20 mouse cellular contexts compared by ENCODE assay signal in the genomic region with DNA sequence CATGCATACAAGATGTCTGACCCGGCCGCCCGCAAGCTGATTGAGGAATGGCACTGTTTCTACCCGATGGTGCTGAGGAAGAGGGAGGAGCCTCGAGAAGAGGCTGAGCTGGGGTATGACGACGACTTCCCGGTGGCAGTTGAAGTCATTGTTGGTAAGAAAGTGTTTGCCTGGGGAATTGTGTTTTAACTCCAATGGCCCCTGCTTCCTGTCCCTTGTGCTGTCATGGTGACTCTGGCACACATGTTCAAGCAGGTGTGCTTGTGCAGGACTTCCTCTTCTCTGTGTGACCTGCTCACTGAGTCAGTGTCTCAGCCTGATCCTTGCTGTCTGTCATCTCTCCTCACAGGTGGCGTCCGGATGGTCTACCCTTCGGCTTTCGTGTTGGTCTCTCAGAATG.
DNase-seq lines count a peak whose midpoint lies in the region; ATAC-seq and TF ChIP-seq lines count a peak whose summit lies in the region.
"Had no signal": no experiment of that assay in that cellular context is flagged by ENCODE, and none has a peak within 500 bp of the region (broad histone marks: within the 10 kb centered on the region; RNA-seq: fewer than 3 reads in every experiment).

No protein-coding gene starts in this region.

- 73% methylated on average over 12 of the region's 12 CpGs for WGBS in lung, embryonic 14.5 days

- no peak for ATAC-seq in lung, embryonic 14.5 days (ENCODE audit: insufficient read depth)
- ATAC-seq in neutrophil, adult 5-6 weeks (ENCODE audit: extremely low read depth, insufficient number of reproducible peaks, low FRiP score, poor library complexity, severe bottlenecking), result peak; percentile 11; the same call in 1 of the 2 replicates
- ATAC-seq: CD4-positive, CD25-positive, alpha-beta regulatory T cell, adult 4 months; forebrain, embryonic 16.5 days had no signal

- H3K4me3 ChIP-seq in lung, embryonic 14.5 days (ENCODE audit: low read depth, low read length), result no peak overlapping the region
- H3K4me3 ChIP-seq: embryonic facial prominence, embryonic 15.5 days; erythroblast, embryonic 14.5 days; forebrain, embryonic 10.5 days; heart, embryonic 10.5 days; hindbrain, embryonic 13.5 days had no signal

- TF ChIP-seq CTCF in lung, embryonic 14.5 days (IDR thresholded peaks at IDR 0.05; ENCODE audit: low read depth), result no peak

- 0 out of 2 replicates have a peak overlapping the region, but pooled peaks have one; percentile 2 for H3K27ac ChIP-seq in lung, embryonic 14.5 days (ENCODE audit: low read depth)
- H3K27ac ChIP-seq: embryonic facial prominence, embryonic 15.5 days; forebrain, embryonic 10.5 days; heart, embryonic 10.5 days; hindbrain, embryonic 13.5 days had no signal

- no peaks in the 10 kb centered on the region for H3K27me3 ChIP-seq in lung, embryonic 14.5 days (ENCODE audit: insufficient read depth, low read length)
- H3K27me3 ChIP-seq: embryonic facial prominence, embryonic 15.5 days; hindbrain, embryonic 13.5 days had no signal

- H3K9me3 ChIP-seq in lung, embryonic 14.5 days (ENCODE audit: low read depth, low read length), result no peaks in the 10 kb centered on the region
- H3K9me3 ChIP-seq: embryonic facial prominence, embryonic 15.5 days; forebrain, embryonic 10.5 days; heart, embryonic 10.5 days; hindbrain, embryonic 13.5 days had no signal

- DNase-seq in lung, embryonic 14.5 days, result no peak
- DNase-seq in lung, postnatal 10 days, result no peak
- peak; percentile 30 for DNase-seq in thymus, postnatal 4 days
- DNase-seq in thymus, postnatal 36 days, result no peak
- DNase-seq in left cerebral cortex, adult 8-10 months (ENCODE audit: low spot score in 2 of 2), result no peak
- DNase-seq: adrenal gland, postnatal 10 days; cerebellum, adult 11 months; cerebellum, adult 8-10 months; embryo, embryonic 11 days; gastrocnemius, postnatal 10 days; heart, adult 18-20 months; heart, postnatal 10 days had no signal

- no peak overlapping the region for H3K4me2 ChIP-seq in lung, embryonic 14.5 days
- H3K4me2 ChIP-seq: embryonic facial prominence, embryonic 15.5 days; hindbrain, embryonic 13.5 days had no signal

- no peaks in the 10 kb centered on the region for H3K4me1 ChIP-seq in lung, embryonic 14.5 days (ENCODE audit: insufficient read depth)

- H3K36me3 ChIP-seq in lung, embryonic 14.5 days (ENCODE audit: insufficient read depth), result peaks cover 37% of the 10 kb centered on the region

- H3K9ac ChIP-seq in lung, embryonic 14.5 days, result no peak overlapping the region
- H3K9ac ChIP-seq: embryonic facial prominence, embryonic 15.5 days; hindbrain, embryonic 13.5 days had no signal
